Mouse (Mus musculus) heart, adult 8-10 months (tissue): ENCODE measurements around the gene Tmem190. TPM values are rescaled to one million over a fixed set of nuclear protein-coding genes. Genes with fewer than 3 reads are reported as not detected.
"Not testable (repeated sequence)": the region's sequence is repeated elsewhere in the genome, so short reads cannot be mapped to it uniquely, and the experiment has no call there.

Experiments used
- DNase-seq: peaks from one replicate; pipeline ENCODE4 v3.0.0; 2022; ENCODE audit warnings: low spot score
- total RNA-seq, 4 experiments: library from RNA; stranded (reverse); gene quantifications; 2 replicates each; pipeline ENCODE4 v1.2.4; 2022

Gene Tmem190
- total RNA-seq, 4 experiments from 2014 or later: not detected

GRCm38 (mm10) chr7:4776131-4776530 is 6.6 kb upstream of the Tmem190 start:
- DNase-seq: no peak

- DNase-seq: peak; percentile 24
These were observed 5.6 kb upstream of the Tmem190 start for GRCm38 (mm10) chr7:4776861-4777830.

- DNase-seq: no peak
These were observed 4.7 kb upstream of the Tmem190 start for GRCm38 (mm10) chr7:4777851-4778637.

GRCm38 (mm10) chr7:4779921-4780320 is 2.8 kb upstream of the Tmem190 start:
- no peak for DNase-seq

GRCm38 (mm10) chr7:4782130-4782529 is 607 bp upstream of the Tmem190 start:
- no peak for DNase-seq

- no peak for DNase-seq
These were observed 1.0 kb downstream of the Tmem190 start for GRCm38 (mm10) chr7:4783667-4784268.

GRCm38 (mm10) chr7:4788499-4789435 is 6.0 kb downstream of the Tmem190 start:
- peak; percentile 19 for DNase-seq

GRCm38 (mm10) chr7:4789436-4789935 is 6.7 kb downstream of the Tmem190 start, which contains the start of gene Tmem238:
Tmem238 (minus strand) TSS chr7:4789656.
- no peak for DNase-seq

GRCm38 (mm10) chr7:4792278-4793212 is 9.8 kb downstream of the Tmem190 start, which contains the start of gene Rpl28:
Rpl28 (plus strand) TSS chr7:4792874.
- DNase-seq: peak; percentile 96

GRCm38 (mm10) chr7:4793248-4793647 is 10.5 kb downstream of the Tmem190 start:
- not testable (repeated sequence) for DNase-seq

GRCm38 (mm10) chr7:4793674-4794073 is 10.9 kb downstream of the Tmem190 start:
- DNase-seq: no peak

GRCm38 (mm10) chr7:4794631-4795168 is 12.0 kb downstream of the Tmem190 start:
- DNase-seq: no peak

- peak; percentile 21 for DNase-seq
These were observed 13.2 kb downstream of the Tmem190 start for GRCm38 (mm10) chr7:4795767-4796433.

GRCm38 (mm10) chr7:4802247-4802646 is 19.5 kb downstream of the Tmem190 start:
- DNase-seq: no peak

- peak; percentile 41 for DNase-seq
These were observed 24.0 kb downstream of the Tmem190 start for GRCm38 (mm10) chr7:4806716-4807115.

- DNase-seq: not testable (repeated sequence)
These were observed 28.4 kb downstream of the Tmem190 start for GRCm38 (mm10) chr7:4811131-4811530.

- DNase-seq: no peak
These were observed 29.1 kb downstream of the Tmem190 start for GRCm38 (mm10) chr7:4811842-4812302.
